Mouse (Mus musculus) liver, embryonic 16.5 days (tissue): Measurements from ENCODE around the gene Gm8897. TPM values are rescaled to one million over a fixed set of nuclear protein-coding genes. Genes with fewer than 3 reads are reported as not detected.
"Not testable (repeated sequence)": the region's sequence is repeated elsewhere in the genome, so short reads cannot be mapped to it uniquely, and the experiment has no call there.

Source experiments
- ATAC-seq: fragments of 200-750 bp; cut with Nextera tagmentation; 2 replicates; pipeline ENCODE4 v1.8.0; 2017; ENCODE audit warnings: low read depth, mild to moderate bottlenecking, moderate number of reproducible peaks, moderate library complexity
- H3K27ac ChIP-seq: fragments of 300-500 bp; sonication (generic); 2 replicates; pipeline ENCODE4 v1.5.1; 2014; ENCODE audit warnings: mild to moderate bottlenecking, low read length
- H3K27me3 ChIP-seq: fragments of 300-500 bp; sonication (generic); 2 replicates; pipeline ENCODE4 v1.6.1; 2014; ENCODE audit warnings: low read depth, low read length, mixed read lengths; ENCODE audit not compliant: control insufficient read depth, insufficient read depth
- H3K36me3 ChIP-seq: fragments of 300-500 bp; sonication (generic); 2 replicates; pipeline ENCODE4 v1.6.1; 2014; ENCODE audit warnings: mild to moderate bottlenecking; ENCODE audit not compliant: control insufficient read depth, insufficient read depth
- H3K4me1 ChIP-seq: fragments of 300-500 bp; sonication (generic); 2 replicates; pipeline ENCODE4 v1.6.1; 2014; ENCODE audit warnings: low read depth, low read length, mixed read lengths; ENCODE audit not compliant: control insufficient read depth
- H3K4me2 ChIP-seq: fragments of 300-500 bp; sonication (generic); 2 replicates; pipeline ENCODE4 v1.6.1; 2014; ENCODE audit warnings: low read depth, low read length, mixed read lengths
- H3K4me3 ChIP-seq: fragments of 300-500 bp; sonication (generic); 2 replicates; pipeline ENCODE4 v1.5.1; 2014; ENCODE audit warnings: low read depth, mild to moderate bottlenecking, low read length
- H3K9ac ChIP-seq: fragments of 300-500 bp; sonication (generic); 2 replicates; pipeline ENCODE4 v1.6.1; 2014; ENCODE audit warnings: low read depth, low read length
- H3K9me3 ChIP-seq: fragments of 300-500 bp; sonication (generic); replicated peaks from 2 replicates; pipeline ENCODE4 v1.6.1; 2016; ENCODE audit warnings: low read length; ENCODE audit not compliant: control insufficient read depth
- WGBS: fragments of 180-500 bp; shearing (Covaris S2); extraction: QIAGEN DNeasy Blood & Tissue Kit; methylation state at CpG from one replicate; pipeline ENCODE4 v1.1.7; 2014; ENCODE audit not compliant: insufficient replicate concordance; 5-methylcytosine and 5-hydroxymethylcytosine counted together
- polyA plus RNA-seq: library from polyadenylated mRNA; unstranded; fragments of >200 nt; fragmentation: Nextera tagmentation; extraction: Ambion mirVana; gene quantifications from 2 replicates; pipeline ENCODE4 v1.2.1, GENCODE M21; 2015

The Gm8897 gene
- not detected in 2 replicates for polyA plus RNA-seq

- not testable (repeated sequence) for H3K36me3 ChIP-seq, ATAC-seq, H3K27ac ChIP-seq, H3K27me3 ChIP-seq, H3K4me1 ChIP-seq, H3K9ac ChIP-seq, H3K4me3 ChIP-seq, H3K9me3 ChIP-seq, H3K4me2 ChIP-seq
- 35% methylated on average over 2 of the region's 2 CpGs for WGBS
Measured at GRCm38 (mm10) chr5:11416118-11416517, at the start of gene Gm8897. Gm8897 (plus strand) TSS chr5:11416418.

- not testable (repeated sequence) for H3K27me3 ChIP-seq, H3K27ac ChIP-seq, H3K36me3 ChIP-seq, H3K4me3 ChIP-seq, ATAC-seq, H3K9ac ChIP-seq, H3K9me3 ChIP-seq, H3K4me1 ChIP-seq, H3K4me2 ChIP-seq
- 14% methylated on average over 1 of the region's 1 CpGs for WGBS
Measured at GRCm38 (mm10) chr5:11416691-11417090, 473 bp downstream of the Gm8897 start.

Other genes starting within 250 kb of the Gm8897 start
- gene Gm5861, start 233.3 kb upstream of the Gm8897 start, polyA plus RNA-seq = not detected in 2 replicates
- not detected in 2 replicates for gene Gm8890, start 160.4 kb upstream of the Gm8897 start, polyA plus RNA-seq
- not detected in 2 replicates for gene Speer1, start 74.9 kb upstream of the Gm8897 start, polyA plus RNA-seq
- not detected in 2 replicates for gene Gm8906, start 86.3 kb downstream of the Gm8897 start, polyA plus RNA-seq
- gene Gm6460, start 178.5 kb downstream of the Gm8897 start, polyA plus RNA-seq = not detected in 2 replicates